10 mouse cellular contexts compared by ENCODE assay signal in the genomic region with DNA sequence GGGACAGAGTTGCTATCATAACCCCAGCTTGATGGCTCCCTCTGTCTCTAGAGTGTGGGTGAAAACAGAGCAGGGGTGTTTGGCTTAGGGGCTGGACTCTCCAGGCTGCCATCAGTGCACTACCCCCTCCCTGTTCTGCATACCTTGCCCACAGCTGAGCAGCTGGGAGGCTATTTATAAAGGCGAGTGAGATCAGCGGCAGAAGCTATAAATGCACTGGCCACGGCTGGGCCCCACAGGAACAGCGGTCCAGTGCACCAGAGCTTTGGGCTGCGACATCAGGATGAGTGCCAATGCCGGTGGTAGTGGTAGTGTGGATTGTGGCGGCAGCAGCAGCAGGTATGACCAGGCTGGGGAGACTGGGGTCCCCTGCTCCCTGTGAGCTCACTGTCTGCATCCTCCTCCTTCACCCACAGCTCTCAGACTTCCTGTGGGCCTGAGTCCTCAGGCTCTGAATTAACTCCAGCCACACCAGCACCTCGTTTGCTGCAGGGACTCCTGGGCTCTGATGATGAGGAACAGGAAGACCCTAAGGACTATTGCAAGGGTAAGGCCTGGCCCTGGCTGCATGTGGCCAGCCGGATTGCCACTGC. TPM values are rescaled to one million over a fixed set of nuclear protein-coding genes. Genes with fewer than 3 reads are reported as not detected.
DNase-seq lines count a peak whose midpoint lies in the region; ATAC-seq and TF ChIP-seq lines count a peak whose summit lies in the region.
"Had no signal": no experiment of that assay in that cellular context is flagged by ENCODE, and none has a peak within 500 bp of the region (broad histone marks: within the 10 kb centered on the region; RNA-seq: fewer than 3 reads in every experiment).

A gene (plus strand): TSS at position 238 of the 593 bp plus-strand sequence.

- H3K9me3 ChIP-seq in kidney, embryonic 14.5 days (ENCODE audit: control insufficient read depth, low read length), result no peaks in the 10 kb centered on the region
- no peaks in the 10 kb centered on the region for H3K9me3 ChIP-seq in stomach, embryonic 16.5 days (replicated peaks; ENCODE audit: control insufficient read depth, low read length)
- H3K9me3 ChIP-seq: G1E; midbrain, embryonic 12.5 days had no signal

- peak; percentile 48; the same call in 1 of the 2 replicates for TF ChIP-seq POLR2A in bone marrow, adult 2 months (IDR thresholded peaks at IDR 0.05; ENCODE audit: borderline replicate concordance, control insufficient read depth, low read depth, low read length)

- 38% methylated on average over 9 of the region's 9 CpGs for WGBS in kidney, embryonic 14.5 days
- WGBS in bone marrow, adult 2 months, result 29% methylated on average over 9 of the region's 9 CpGs
- WGBS in stomach, embryonic 16.5 days, result 36% methylated on average over 9 of the region's 9 CpGs

- H3K4me2 ChIP-seq in kidney, embryonic 14.5 days (replicated peaks; ENCODE audit: low read depth, low read length), result no peak within 1 kb of the TSS
- 0 out of 2 replicates have a peak within 1 kb of the TSS, but pooled peaks have one; percentile 5 for H3K4me2 ChIP-seq in stomach, embryonic 16.5 days (ENCODE audit: low read depth, low read length)
- H3K4me2 ChIP-seq: midbrain, embryonic 12.5 days had no signal

- 0 out of 2 replicates have a peak, but pooled peaks cover 7% of the 10 kb centered on the region for H3K4me1 ChIP-seq in kidney, embryonic 14.5 days (ENCODE audit: control insufficient read depth, insufficient read depth, low read length)
- H3K4me1 ChIP-seq in bone marrow, adult 2 months (ENCODE audit: control insufficient read depth, insufficient read depth, low read length), result no peaks in the 10 kb centered on the region; the same call in 1 of the 2 replicates
- peaks cover 5% of the 10 kb centered on the region; the same call in 1 of the 2 replicates for H3K4me1 ChIP-seq in stomach, embryonic 16.5 days (ENCODE audit: control insufficient read depth, insufficient read depth, low read length)
- H3K4me1 ChIP-seq: midbrain, embryonic 12.5 days had no signal

- peak; percentile 53; the same call in 1 of the 2 replicates for ATAC-seq in kidney, embryonic 14.5 days (ENCODE audit: low FRiP score, low TSS enrichment)
- ATAC-seq in stomach, embryonic 16.5 days (ENCODE audit: insufficient read depth, low FRiP score), result peak; percentile 39; the same call in 1 of the 2 replicates

- no peak within 1 kb of the TSS for H3K27ac ChIP-seq in kidney, embryonic 14.5 days (ENCODE audit: low read depth, low read length)
- peak within 1 kb of the TSS; percentile 71 for H3K27ac ChIP-seq in bone marrow, adult 2 months (ENCODE audit: control insufficient read depth, insufficient read depth, low read depth, low read length, poor library complexity)
- H3K27ac ChIP-seq in stomach, embryonic 16.5 days (ENCODE audit: low read length), result peak within 1 kb of the TSS; percentile 62
- H3K27ac ChIP-seq: midbrain, embryonic 12.5 days had no signal

- H3K36me3 ChIP-seq in kidney, embryonic 14.5 days (ENCODE audit: control insufficient read depth, insufficient read depth, low read length), result peaks cover 5% of the 10 kb centered on the region; the same call in 1 of the 2 replicates
- H3K36me3 ChIP-seq in stomach, embryonic 16.5 days (ENCODE audit: control insufficient read depth, insufficient read depth, low read length), result peaks cover 4% of the 10 kb centered on the region; the same call in 1 of the 2 replicates

- H3K9ac ChIP-seq in kidney, embryonic 14.5 days (ENCODE audit: low read depth, low read length), result no peak within 1 kb of the TSS
- peak within 1 kb of the TSS; percentile 43; the same call in 1 of the 2 replicates for H3K9ac ChIP-seq in stomach, embryonic 16.5 days (ENCODE audit: low read length)
- H3K9ac ChIP-seq: midbrain, embryonic 12.5 days had no signal

- no peaks in the 10 kb centered on the region; the same call in 1 of the 2 replicates for H3K27me3 ChIP-seq in kidney, embryonic 14.5 days (ENCODE audit: control insufficient read depth, insufficient read depth, low read length)
- no peaks in the 10 kb centered on the region; the same call in 1 of the 2 replicates for H3K27me3 ChIP-seq in stomach, embryonic 16.5 days (ENCODE audit: control insufficient read depth, insufficient read depth, low read length)
- H3K27me3 ChIP-seq: midbrain, embryonic 12.5 days had no signal

- H3K4me3 ChIP-seq in kidney, embryonic 14.5 days (ENCODE audit: low read length), result no peak within 1 kb of the TSS
- H3K4me3 ChIP-seq in bone marrow, adult 2 months (replicated peaks; ENCODE audit: control insufficient read depth, low read depth, low read length), result peak within 1 kb of the TSS; percentile 52
- H3K4me3 ChIP-seq in stomach, embryonic 16.5 days (replicated peaks; ENCODE audit: low read length), result no peak within 1 kb of the TSS
- H3K4me3 ChIP-seq: midbrain, embryonic 12.5 days had no signal

- DNase-seq in kidney, adult 9 months, result no peak
- DNase-seq in heart, adult 9 months (ENCODE audit: low spot score in 2 of 2), result peak; percentile 44 to 51
- peak; percentile 27 to 53 for DNase-seq in kidney, postnatal 4 days
- no peak for DNase-seq in thymus, adult 18-20 months
- DNase-seq in cerebellum, adult 11-12 months, result no peak

- TF ChIP-seq CTCF in bone marrow, adult 2 months (IDR thresholded peaks at IDR 0.05; ENCODE audit: control insufficient read depth, insufficient read depth, low read length), result no peak

RNA-seq across cellular contexts. Expression of the gene that starts here (rescaled TPM):
- polyA plus RNA-seq in kidney, embryonic 14.5 days (2014; fragmentation: Nextera tagmentation; extraction: Ambion mirVana), result 2.9 and 4.7 TPM in 2 replicates
- 26.5 and 49.6 TPM in 2 replicates for polyA plus RNA-seq in bone marrow, adult 2 months (2011; ENCODE audit: insufficient read depth, insufficient read length, low replicate concordance, missing spikeins)
- 4.8 and 15.1 TPM in 2 replicates for polyA plus RNA-seq in stomach, embryonic 16.5 days (2015; fragmentation: Nextera tagmentation; extraction: Ambion mirVana)
- polyA plus RNA-seq: G1E had no signal

Comparison
In these comparisons a context has a peak if more than half of its experiments do, and no peak if none do; other contexts are left out.
1. DNase-seq: peak in heart, adult 9 months (2 of 2) and kidney, postnatal 4 days (2 of 2); none in kidney, adult 9 months (single experiment), thymus, adult 18-20 months (0 of 2) and cerebellum, adult 11-12 months (single experiment).